Mouse (Mus musculus) liver, adult (tissue): ENCODE results near the gene Muc3.

Source experiments
- GATA4 ChIP-seq: IDR thresholded peaks from 2 replicates; pipeline ENCODE4 v1.6.1; 2014; ENCODE audit warnings: mild to moderate bottlenecking, low read length; ENCODE audit not compliant: insufficient replicate concordance

Gene Muc3

GRCm38 (mm10) chr5:137108111-137108510, 41.0 kb downstream of the Muc3 start:
- no peak for TF ChIP-seq GATA4

DNA sequence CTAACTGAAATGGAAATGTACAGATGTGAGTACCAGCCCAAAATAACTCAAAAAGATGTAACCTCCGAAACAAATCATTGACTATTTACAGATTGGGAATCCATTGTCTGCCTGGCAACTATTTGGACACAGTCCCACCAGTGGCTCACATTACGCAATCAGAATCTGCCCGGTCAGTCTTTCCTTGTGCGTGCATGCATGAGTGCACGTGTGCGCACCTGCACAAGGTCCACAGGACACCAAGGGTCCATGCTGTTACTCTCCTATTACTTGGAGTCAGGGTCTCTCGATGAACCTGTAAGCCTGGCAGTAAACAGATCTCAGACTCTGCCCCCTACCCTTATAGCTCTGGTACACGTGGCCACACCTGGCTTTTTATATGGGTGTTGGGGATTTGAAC, 41.5 kb downstream of the Muc3 start:
- TF ChIP-seq GATA4: no peak

DNA sequence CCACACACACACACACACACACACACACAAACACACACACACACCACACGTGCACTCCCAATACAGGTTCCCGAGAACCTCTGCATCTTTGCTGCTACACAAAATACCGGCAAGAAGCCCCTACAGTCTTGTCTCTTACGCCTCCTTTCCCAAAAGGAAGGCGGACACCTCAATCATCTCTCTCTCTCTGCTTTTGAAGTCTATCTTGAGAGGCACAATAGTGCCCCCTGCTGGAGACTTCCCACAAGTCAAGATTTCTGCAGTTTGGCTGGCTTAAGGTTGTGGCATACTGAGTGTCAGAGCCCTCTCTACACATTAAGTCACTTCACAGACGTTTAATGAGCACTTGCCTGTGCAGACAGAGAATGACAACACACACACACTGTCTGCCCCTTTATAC, 42.1 kb downstream of the Muc3 start:
- no peak for TF ChIP-seq GATA4

DNA sequence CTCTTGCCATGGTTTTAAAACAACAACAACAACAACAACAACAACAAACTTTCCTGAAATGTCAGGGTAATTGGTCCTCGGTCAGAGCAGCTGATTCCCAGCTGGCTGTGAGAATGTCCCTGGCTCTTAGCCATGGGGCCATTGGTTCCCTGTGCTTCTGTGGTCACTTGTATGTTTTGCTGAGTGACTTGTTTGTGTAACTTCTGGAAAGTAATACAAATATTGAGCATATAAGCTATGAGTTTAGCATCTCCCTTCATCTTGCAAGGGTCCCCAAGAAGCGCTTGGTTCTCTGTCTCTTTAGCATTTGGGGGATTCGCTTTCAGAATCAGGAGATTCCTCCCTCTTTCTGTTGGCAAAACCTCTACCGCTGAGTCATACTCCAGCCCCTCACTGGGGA, 42.7 kb downstream of the Muc3 start:
- no peak for TF ChIP-seq GATA4

DNA sequence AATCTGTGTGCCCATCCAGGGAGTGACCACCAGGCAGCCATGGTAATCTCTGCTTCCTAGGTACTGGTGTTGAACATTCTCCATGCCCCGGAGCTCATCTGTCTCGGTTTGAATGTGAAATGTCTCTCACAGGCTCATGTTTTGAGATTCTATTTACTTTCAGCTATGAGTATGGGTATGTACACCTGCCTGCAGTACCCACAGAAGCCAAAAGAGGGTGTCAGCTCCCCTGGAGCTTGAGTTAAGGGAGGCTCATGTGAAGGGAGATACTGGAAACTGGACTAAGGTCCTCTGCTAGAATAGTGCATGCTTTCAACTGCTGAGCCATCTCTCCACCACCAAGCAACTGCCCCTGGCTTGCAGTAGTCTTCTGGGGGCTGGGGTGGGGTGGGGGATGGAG, 45.2 kb downstream of the Muc3 start:
- no peak for TF ChIP-seq GATA4

DNA sequence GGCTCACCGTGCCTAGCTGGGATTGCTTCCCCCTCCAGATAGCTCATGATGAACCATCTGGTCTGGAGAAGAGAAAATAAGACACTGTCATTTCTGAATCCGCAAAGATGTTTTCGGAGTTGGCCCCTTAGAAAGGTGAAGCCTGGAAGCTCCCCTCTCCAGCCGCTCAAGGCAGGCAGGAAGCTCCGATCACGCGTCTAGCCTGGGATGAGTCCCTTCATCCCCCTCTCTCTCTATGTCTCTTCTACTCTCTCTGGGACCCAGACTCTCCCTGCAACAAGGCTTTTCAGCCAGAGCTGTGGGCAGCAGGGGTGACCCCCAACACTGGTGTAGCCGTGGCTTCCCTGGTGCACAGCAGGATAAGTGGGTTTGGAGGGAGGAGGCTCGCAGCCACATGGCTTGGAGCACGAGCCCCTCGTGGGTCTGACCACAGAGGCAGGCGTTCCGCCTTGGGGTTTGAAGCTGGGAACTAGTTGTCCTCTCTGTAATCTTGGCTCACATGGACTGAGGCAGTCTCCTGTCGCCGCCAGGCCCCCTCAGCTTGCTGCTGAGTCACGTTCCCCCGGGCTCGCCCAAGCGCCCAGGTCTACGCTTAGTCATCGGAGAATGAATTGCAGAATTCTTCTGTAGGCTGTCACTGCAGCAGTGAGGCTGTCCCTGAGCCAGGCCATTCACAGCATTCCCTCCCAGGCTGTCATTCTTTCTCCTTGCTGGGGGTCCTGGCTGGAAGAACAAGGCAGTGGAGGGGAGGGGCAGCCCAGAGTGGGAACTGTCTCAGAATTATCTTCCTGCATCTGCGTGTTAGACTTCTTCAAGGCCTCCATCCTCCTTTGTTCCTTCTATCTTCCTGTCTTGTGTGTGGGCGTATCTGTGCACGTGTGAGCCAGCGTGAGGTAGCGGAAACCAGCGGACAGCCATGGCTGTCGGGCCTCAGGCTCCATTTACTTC, 46.3 kb downstream of the Muc3 start:
- no peak for TF ChIP-seq GATA4

GRCm38 (mm10) chr5:137102078-137102477, 47.0 kb downstream of the Muc3 start:
- no peak for TF ChIP-seq GATA4

DNA sequence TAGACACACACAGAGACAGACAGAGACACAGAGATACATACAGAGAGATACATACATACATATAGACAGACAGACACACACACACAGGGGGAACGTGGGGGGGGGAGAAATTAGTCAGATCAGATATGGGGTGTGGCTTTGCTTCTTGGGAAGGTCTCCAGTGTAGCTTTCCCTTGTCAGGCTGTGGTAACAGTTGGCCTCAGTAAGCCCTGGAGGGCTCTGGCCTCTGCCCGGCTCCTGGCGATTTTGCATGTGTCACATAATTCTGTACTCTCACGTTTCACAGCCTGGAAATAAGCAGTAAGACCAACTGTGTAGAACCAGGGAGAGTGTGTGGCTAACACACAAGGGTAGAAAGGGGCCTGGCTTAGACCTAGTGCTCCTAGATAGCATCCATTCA, 48.5 kb downstream of the Muc3 start:
- no peak for TF ChIP-seq GATA4

DNA sequence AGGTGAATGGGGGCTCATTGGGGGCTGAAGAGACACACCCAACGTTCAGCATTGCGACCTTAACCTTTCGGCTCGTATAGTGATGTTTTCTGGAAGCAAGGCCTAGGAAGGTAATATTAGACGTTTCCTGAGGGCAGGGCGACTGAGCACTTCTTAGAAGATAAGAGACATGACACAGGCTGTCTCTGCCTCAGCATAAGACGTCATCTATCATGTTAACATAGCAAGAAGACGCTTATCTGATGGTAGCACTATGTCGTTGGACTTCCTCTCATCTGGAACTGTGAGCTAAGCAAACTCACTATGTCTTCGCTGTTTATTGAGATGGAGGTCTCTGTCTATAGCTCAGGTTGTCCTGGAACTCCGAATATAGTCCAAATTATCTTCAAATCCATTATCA, 50.7 kb downstream of the Muc3 start:
- no peak for TF ChIP-seq GATA4

DNA sequence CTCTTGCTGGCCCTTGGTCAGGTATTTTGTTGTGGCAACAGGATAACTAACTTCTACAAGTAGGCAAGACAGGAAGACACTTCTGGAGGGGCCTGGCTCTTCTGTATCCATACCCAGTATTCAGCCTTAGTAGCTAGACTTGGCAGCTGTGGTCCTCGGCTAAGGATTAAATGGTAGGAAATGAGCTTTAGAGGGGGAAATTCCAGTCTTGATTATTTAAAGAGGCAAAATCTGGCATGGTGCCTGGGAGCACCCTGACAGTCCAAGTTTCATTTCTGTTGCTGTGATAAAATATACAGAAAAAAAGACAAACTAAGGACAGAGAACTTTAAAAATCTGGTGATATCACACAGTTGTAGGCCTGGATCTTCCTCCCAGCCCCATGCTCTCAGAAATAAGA, 53.1 kb downstream of the Muc3 start:
- peak; percentile 84 for TF ChIP-seq GATA4

GRCm38 (mm10) chr5:137095135-137095534, 54.0 kb downstream of the Muc3 start:
- TF ChIP-seq GATA4: no peak

DNA sequence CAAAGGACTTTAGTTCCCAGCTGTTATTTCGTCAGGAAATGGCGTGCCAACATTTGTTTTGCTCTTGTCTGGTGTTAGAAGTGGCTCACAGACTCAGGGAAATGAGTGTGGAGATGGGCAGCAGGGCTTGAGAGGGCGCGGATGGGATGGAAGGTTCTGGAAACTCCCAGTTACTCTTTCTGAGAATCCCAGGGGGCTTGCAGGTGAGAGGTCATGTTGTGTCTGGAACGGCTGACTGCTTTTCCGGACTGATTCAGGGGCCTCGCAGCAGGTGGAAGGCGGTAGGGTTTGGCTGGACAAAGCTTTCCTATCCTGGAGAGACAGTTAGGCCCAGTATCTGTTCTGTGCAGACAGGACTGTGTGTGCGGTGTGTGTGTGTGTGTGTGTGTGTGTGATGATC, 55.4 kb downstream of the Muc3 start:
- no peak for TF ChIP-seq GATA4

DNA sequence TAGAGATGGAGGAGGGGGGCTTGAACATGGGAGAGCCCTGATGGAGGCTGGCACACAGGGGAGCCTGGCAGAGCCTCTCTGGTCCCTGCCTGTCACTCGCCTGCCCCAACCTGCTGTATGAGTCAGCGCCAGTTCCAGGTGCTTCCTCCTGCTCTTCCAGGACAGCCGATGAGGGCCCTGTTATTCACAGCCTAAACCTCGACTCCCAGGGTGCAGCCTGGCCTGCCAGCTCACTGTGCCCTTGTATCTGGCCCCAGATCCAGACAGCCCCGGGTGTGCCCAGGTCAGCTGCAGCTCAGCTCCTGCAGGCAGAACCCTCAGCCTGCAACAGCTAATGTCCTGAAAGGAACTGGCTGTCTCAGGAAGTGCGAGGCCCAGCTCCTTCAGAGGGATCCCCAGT, 57.6 kb downstream of the Muc3 start:
- TF ChIP-seq GATA4: no peak

DNA sequence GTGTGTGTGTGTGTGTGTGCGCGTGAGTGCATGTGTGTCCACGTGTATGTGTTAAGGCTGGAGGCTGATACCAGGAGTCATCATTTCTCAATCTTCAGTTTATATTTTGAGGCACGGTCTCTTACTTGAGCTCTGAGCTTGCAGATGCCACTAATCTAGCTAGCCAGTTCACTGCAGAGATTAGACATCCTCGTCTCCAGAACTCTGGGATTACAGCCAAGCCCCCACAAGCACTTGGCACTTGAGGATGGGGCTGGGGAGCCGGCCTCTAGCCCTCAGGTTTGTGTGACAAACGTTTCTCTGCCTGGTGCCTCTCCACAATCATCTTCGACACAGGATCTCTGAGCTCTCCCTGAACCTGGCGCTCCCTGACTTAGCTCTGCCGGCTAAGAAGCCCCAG, 58.3 kb downstream of the Muc3 start:
- no peak for TF ChIP-seq GATA4

GRCm38 (mm10) chr5:137087410-137087809, 61.7 kb downstream of the Muc3 start:
- TF ChIP-seq GATA4: peak; percentile 60; the same call in 1 of the 2 replicates

GRCm38 (mm10) chr5:137085731-137086130, 63.4 kb downstream of the Muc3 start:
- TF ChIP-seq GATA4: no peak

GRCm38 (mm10) chr5:137085021-137085420, 64.1 kb downstream of the Muc3 start:
- no peak for TF ChIP-seq GATA4
